Comparison of ENCODE assay signal across 16 mouse cellular contexts in the genomic region with DNA sequence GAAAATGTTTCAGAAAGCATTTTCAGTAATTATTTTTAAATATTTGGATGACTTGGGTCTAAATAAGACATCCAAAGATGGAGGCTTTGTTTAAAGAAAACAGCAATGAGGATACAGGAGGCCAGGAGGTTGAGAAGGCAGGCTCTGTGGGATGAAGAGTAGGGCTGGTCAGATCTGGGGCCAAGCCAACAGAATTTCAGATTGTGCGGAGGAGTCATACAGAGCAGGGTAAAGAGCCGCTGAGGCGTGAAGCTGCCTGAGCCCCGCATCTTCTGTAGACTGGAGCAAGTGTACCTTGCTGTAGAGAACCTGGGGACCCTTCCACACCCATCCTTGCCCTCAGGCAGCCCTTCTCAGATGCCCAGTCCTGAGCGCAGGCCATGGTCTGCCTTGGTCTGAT.
A peak's percentile ranks its signal among the peaks of the same experiment; 100 is the strongest.
DNase-seq lines count a peak whose midpoint lies in the region; ATAC-seq and TF ChIP-seq lines count a peak whose summit lies in the region.
"Had no signal": no experiment of that assay in that cellular context is flagged by ENCODE, and none has a peak within 500 bp of the region (broad histone marks: within the 10 kb centered on the region; RNA-seq: fewer than 3 reads in every experiment).

No protein-coding gene starts in this region.

- peaks cover 37% of the 10 kb centered on the region for H3K4me1 ChIP-seq in hindbrain, postnatal 0 days (ENCODE audit: insufficient read depth, low read length)

- H3K4me2 ChIP-seq in hindbrain, postnatal 0 days (ENCODE audit: low read depth, low read length) = no peak overlapping the region
- H3K4me2 ChIP-seq: embryonic facial prominence, embryonic 13.5 days; liver, embryonic 12.5 days had no signal

- no peak for ATAC-seq in hindbrain, postnatal 0 days
- ATAC-seq: liver, embryonic 12.5 days; Patski had no signal

- H3K36me3 ChIP-seq in hindbrain, postnatal 0 days (ENCODE audit: insufficient read depth, low read length) = no peaks in the 10 kb centered on the region

- 69% methylated on average over 5 of the region's 5 CpGs for WGBS in hindbrain, postnatal 0 days

- H3K9me3 ChIP-seq in hindbrain, postnatal 0 days (ENCODE audit: low read length) = no peaks in the 10 kb centered on the region
- H3K9me3 ChIP-seq: embryonic facial prominence, embryonic 13.5 days; liver, embryonic 12.5 days had no signal

- no peaks in the 10 kb centered on the region for H3K27me3 ChIP-seq in hindbrain, postnatal 0 days (ENCODE audit: insufficient read depth, low read length)
- H3K27me3 ChIP-seq: embryonic facial prominence, embryonic 13.5 days; liver, embryonic 12.5 days; Patski had no signal

- H3K9ac ChIP-seq in hindbrain, postnatal 0 days (replicated peaks; ENCODE audit: low read length) = no peak overlapping the region
- H3K9ac ChIP-seq: embryonic facial prominence, embryonic 13.5 days; liver, embryonic 12.5 days had no signal

- intact Hi-C loops in left cerebral cortex, postnatal 4 days (cut with DNase I) = no loop called here
- intact Hi-C loops in left cerebral cortex, postnatal 10 days (cut with DNase I) = loop anchor here (5.0 kb wide), 1 partner anchor 55 kb away; no protein-coding TSS in a partner anchor

- no peak overlapping the region for H3K4me3 ChIP-seq in hindbrain, postnatal 0 days (ENCODE audit: low read length)
- H3K4me3 ChIP-seq: embryonic facial prominence, embryonic 13.5 days; liver, embryonic 12.5 days had no signal

- DNase-seq in left cerebral cortex, postnatal 4 days = peak; percentile 59
- DNase-seq in left cerebral cortex, postnatal 10 days (ENCODE audit: extremely low spot score in 1 of 2, low spot score in 2 of 2) = no peak
- DNase-seq in cerebellum, postnatal 14 days = peak; percentile 68 to 81
- DNase-seq in hindbrain, postnatal 0 days (ENCODE audit: low spot score) = no peak
- DNase-seq in layer of hippocampus, adult 8-10 months (ENCODE audit: low spot score in 2 of 2) = no peak
- no peak for DNase-seq in lung, postnatal 25 days (ENCODE audit: low spot score)
- DNase-seq in adrenal gland, adult (ENCODE audit: inconsistent age in 2 of 2, low spot score in 1 of 2) = no peak
- DNase-seq: adrenal gland, adult 2 months; heart, adult 11 months; heart, postnatal 14 days; kidney, adult 11 months; lung, postnatal 36 days; thymus, postnatal 36 days had no signal

- TF ChIP-seq CTCF in hindbrain, postnatal 0 days (IDR thresholded peaks at IDR 0.05; ENCODE audit: low read depth) = no peak

- H3K27ac ChIP-seq in hindbrain, postnatal 0 days = peak overlapping the region; percentile 36; the same call in 1 of the 2 replicates
- H3K27ac ChIP-seq: liver, embryonic 12.5 days had no signal

Comparison
In these comparisons a context has a peak if more than half of its experiments do, and no peak if none do; other contexts are left out.
1. DNase-seq: peak in left cerebral cortex, postnatal 4 days (single experiment) and cerebellum, postnatal 14 days (2 of 2); none in left cerebral cortex, postnatal 10 days (0 of 2), hindbrain, postnatal 0 days (single experiment), layer of hippocampus, adult 8-10 months (0 of 2), lung, postnatal 25 days (single experiment) and adrenal gland, adult (0 of 2).